Mouse (Mus musculus): ENCODE results near the gene Plekhg1.

- TF ChIP-seq CTCF (IDR thresholded peaks at IDR 0.05; ENCODE audit: low read depth) (no peak), EP300 (optimal IDR thresholded peaks at IDR 0.05) (no peak)
Observed at GRCm38 (mm10) chr10:3718021-3718865, 21.9 kb upstream of the Plekhg1 start.
